ENCODE assay signal across 17 mouse cellular contexts in the genomic region with DNA sequence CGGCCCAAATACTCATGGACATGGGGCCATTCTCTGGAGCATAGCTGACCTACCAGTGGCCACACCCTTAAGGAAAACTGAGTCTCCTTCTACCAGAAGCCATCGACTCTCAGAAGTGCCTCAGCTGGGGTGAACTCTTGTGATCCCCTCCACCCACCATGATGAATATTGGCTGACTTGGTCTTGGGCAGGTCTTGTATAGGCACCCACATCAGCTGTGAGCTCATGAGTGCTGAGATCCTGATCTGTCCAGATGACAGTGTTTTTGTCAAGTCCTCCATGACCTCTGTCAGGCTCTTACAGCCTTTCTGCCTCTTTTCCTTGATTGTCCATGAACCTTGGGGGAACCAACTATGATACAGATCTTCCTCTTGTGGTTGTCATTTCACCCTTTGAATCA.
DNase-seq lines count a peak whose midpoint lies in the region; ATAC-seq lines count a peak whose summit lies in the region.
"Had no signal": no experiment of that assay in that cellular context is flagged by ENCODE, and none has a peak within 500 bp of the region (broad histone marks: within the 10 kb centered on the region; RNA-seq: fewer than 3 reads in every experiment).

No protein-coding gene starts in this region.

- H3K36me3 ChIP-seq in heart, embryonic 13.5 days, result no peaks in the 10 kb centered on the region
- no peaks in the 10 kb centered on the region for H3K36me3 ChIP-seq in midbrain, embryonic 11.5 days (ENCODE audit: control insufficient read depth, insufficient read depth, low read length)
- no peaks in the 10 kb centered on the region for H3K36me3 ChIP-seq in midbrain, embryonic 13.5 days
- H3K36me3 ChIP-seq: embryonic facial prominence, embryonic 10.5 days; embryonic facial prominence, embryonic 12.5 days; forebrain, embryonic 15.5 days; G1E had no signal

- no peak overlapping the region for H3K4me2 ChIP-seq in heart, embryonic 13.5 days
- no peak overlapping the region for H3K4me2 ChIP-seq in midbrain, embryonic 11.5 days
- no peak overlapping the region for H3K4me2 ChIP-seq in midbrain, embryonic 13.5 days (replicated peaks)
- H3K4me2 ChIP-seq: embryonic facial prominence, embryonic 12.5 days; forebrain, embryonic 13.5 days; forebrain, embryonic 15.5 days had no signal

- no peak for ATAC-seq in heart, embryonic 13.5 days (ENCODE audit: extremely low read depth, insufficient number of reproducible peaks, low FRiP score, low TSS enrichment)
- no peak for ATAC-seq in midbrain, embryonic 11.5 days (ENCODE audit: low FRiP score)
- no peak for ATAC-seq in midbrain, embryonic 13.5 days
- ATAC-seq: activated CD4-positive, CD25-positive, alpha-beta regulatory T cell, adult 4 months; forebrain, embryonic 13.5 days; forebrain, embryonic 15.5 days; forebrain, postnatal 0 days had no signal

- peak overlapping the region; percentile 66; the same call in 1 of the 2 replicates for H3K27ac ChIP-seq in heart, embryonic 13.5 days (replicated peaks)
- no peak overlapping the region for H3K27ac ChIP-seq in midbrain, embryonic 11.5 days (ENCODE audit: low read depth, low read length)
- H3K27ac ChIP-seq in midbrain, embryonic 13.5 days, result no peak overlapping the region
- H3K27ac ChIP-seq: embryonic facial prominence, embryonic 10.5 days; embryonic facial prominence, embryonic 12.5 days; forebrain, embryonic 13.5 days; forebrain, embryonic 15.5 days had no signal

- WGBS in heart, embryonic 13.5 days, result 90% methylated on average over 2 of the region's 2 CpGs
- WGBS in midbrain, embryonic 11.5 days, result 87% methylated on average over 2 of the region's 2 CpGs
- WGBS in midbrain, embryonic 13.5 days, result 84% methylated on average over 2 of the region's 2 CpGs

- no peak overlapping the region for H3K4me3 ChIP-seq in heart, embryonic 13.5 days
- H3K4me3 ChIP-seq in midbrain, embryonic 11.5 days (ENCODE audit: low read depth, low read length), result no peak overlapping the region
- no peak overlapping the region for H3K4me3 ChIP-seq in midbrain, embryonic 13.5 days (replicated peaks)
- H3K4me3 ChIP-seq: embryonic facial prominence, embryonic 10.5 days; embryonic facial prominence, embryonic 12.5 days; forebrain, embryonic 13.5 days; forebrain, embryonic 15.5 days had no signal

- H3K9me3 ChIP-seq in heart, embryonic 13.5 days, result no peaks in the 10 kb centered on the region
- no peaks in the 10 kb centered on the region for H3K9me3 ChIP-seq in midbrain, embryonic 11.5 days (ENCODE audit: control insufficient read depth, low read length)
- H3K9me3 ChIP-seq in midbrain, embryonic 13.5 days, result no peaks in the 10 kb centered on the region
- H3K9me3 ChIP-seq: embryonic facial prominence, embryonic 10.5 days; embryonic facial prominence, embryonic 12.5 days; forebrain, embryonic 13.5 days; forebrain, embryonic 15.5 days; G1E had no signal

- peaks cover 34% of the 10 kb centered on the region for H3K4me1 ChIP-seq in heart, embryonic 13.5 days
- peaks cover 2% of the 10 kb centered on the region; the same call in 1 of the 2 replicates for H3K4me1 ChIP-seq in midbrain, embryonic 11.5 days (ENCODE audit: control insufficient read depth, insufficient read depth, low read length)
- peaks cover 4% of the 10 kb centered on the region; the same call in 1 of the 2 replicates for H3K4me1 ChIP-seq in midbrain, embryonic 13.5 days (replicated peaks)
- H3K4me1 ChIP-seq: forebrain, embryonic 13.5 days; forebrain, embryonic 15.5 days had no signal

- no peaks in the 10 kb centered on the region for H3K27me3 ChIP-seq in heart, embryonic 13.5 days (replicated peaks)
- no peaks in the 10 kb centered on the region for H3K27me3 ChIP-seq in midbrain, embryonic 11.5 days (ENCODE audit: control insufficient read depth, insufficient read depth, low read length)
- H3K27me3 ChIP-seq in midbrain, embryonic 13.5 days, result no peaks in the 10 kb centered on the region
- H3K27me3 ChIP-seq: embryonic facial prominence, embryonic 12.5 days; forebrain, embryonic 13.5 days; forebrain, embryonic 15.5 days; Patski had no signal

- H3K9ac ChIP-seq in heart, embryonic 13.5 days, result no peak overlapping the region
- H3K9ac ChIP-seq in midbrain, embryonic 11.5 days (ENCODE audit: low read length), result no peak overlapping the region
- no peak overlapping the region for H3K9ac ChIP-seq in midbrain, embryonic 13.5 days (replicated peaks)
- H3K9ac ChIP-seq: embryonic facial prominence, embryonic 12.5 days; forebrain, embryonic 13.5 days; forebrain, embryonic 15.5 days; forebrain, postnatal 0 days had no signal

- DNase-seq in heart, adult 18-20 months, result no peak
- peak; percentile 79 for DNase-seq in midbrain, embryonic 11.5 days (ENCODE audit: low spot score, missing footprints)
- no peak for DNase-seq in frontal cortex, postnatal 10 days (ENCODE audit: low spot score in 2 of 2)
- DNase-seq: cerebellum, adult 11-12 months; cerebellum, adult 2 months; cerebellum, adult 9-10 months; cerebellum, postnatal 25 days; forebrain, postnatal 0 days had no signal
